Mouse (Mus musculus) bone marrow macrophage, adult 2 months (primary cell): Measurements from ENCODE around the gene Emilin2.

ENCODE experiments used
- CTCF ChIP-seq: IDR thresholded peaks from 2 replicates; pipeline ENCODE4 v1.5.1; 2012; ENCODE audit warnings: low read depth, mild to moderate bottlenecking, low read length, moderate library complexity
- POLR2A ChIP-seq: IDR thresholded peaks from 2 replicates; pipeline ENCODE4 v1.6.1; 2012; ENCODE audit warnings: mild to moderate bottlenecking, low read depth, low read length, borderline replicate concordance

GRCm38 (mm10) chr17:71308296-71308695 is 3.5 kb downstream of the Emilin2 start:
- TF ChIP-seq POLR2A, result no peak
- no peak for TF ChIP-seq CTCF
